ENCODE assay signal across 9 mouse cellular contexts in genomic region chr7:100496371-100496770, GRCm38 (mm10). TPM values are rescaled to one million over a fixed set of nuclear protein-coding genes. Genes with fewer than 3 reads are reported as not detected.
A peak's percentile ranks its signal among the peaks of the same experiment; 100 is the strongest.
DNase-seq lines count a peak whose midpoint lies in the region; ATAC-seq and TF ChIP-seq lines count a peak whose summit lies in the region.
"Had no signal": no experiment of that assay in that cellular context is flagged by ENCODE, and none has a peak within 500 bp of the region (broad histone marks: within the 10 kb centered on the region; RNA-seq: fewer than 3 reads in every experiment).

No protein-coding gene starts in this region.

- DNase-seq in gastrocnemius, adult 2 months, result no peak
- no peak for DNase-seq in gastrocnemius, postnatal 36 days
- no peak for DNase-seq in midbrain, embryonic 10.5 days (ENCODE audit: low spot score)
- DNase-seq in midbrain, embryonic 11.5 days (ENCODE audit: low spot score, missing footprints), result no peak
- DNase-seq in limb, embryonic 14.5 days (ENCODE audit: low spot score), result no peak
- no peak for DNase-seq in cerebellum, adult 2 months
- DNase-seq in gastrocnemius, postnatal 4 days (ENCODE audit: low spot score in 2 of 2), result no peak

- H3K4me1 ChIP-seq in midbrain, embryonic 10.5 days, result peaks cover 56% of the 10 kb centered on the region
- H3K4me1 ChIP-seq in midbrain, embryonic 11.5 days (ENCODE audit: control insufficient read depth, insufficient read depth, low read length), result peaks cover 12% of the 10 kb centered on the region; the same call in 1 of the 2 replicates
- H3K4me1 ChIP-seq in limb, embryonic 14.5 days (ENCODE audit: control insufficient read depth, insufficient read depth, low read length), result peaks cover 27% of the 10 kb centered on the region
- peaks cover 34% of the 10 kb centered on the region for H3K4me1 ChIP-seq in stomach, embryonic 16.5 days (ENCODE audit: control insufficient read depth, insufficient read depth, low read length)
- no peaks in the 10 kb centered on the region for H3K4me1 ChIP-seq in cerebellum, adult 2 months (ENCODE audit: control insufficient read depth, insufficient read depth, low read length)

- H3K4me2 ChIP-seq in midbrain, embryonic 11.5 days, result no peak overlapping the region
- peak overlapping the region; percentile 95; the same call in 1 of the 2 replicates for H3K4me2 ChIP-seq in limb, embryonic 14.5 days (replicated peaks; ENCODE audit: low read depth, low read length, severe bottlenecking)
- peak overlapping the region; percentile 85 for H3K4me2 ChIP-seq in stomach, embryonic 16.5 days (ENCODE audit: low read depth, low read length)

- peaks cover 29% of the 10 kb centered on the region for H3K27me3 ChIP-seq in midbrain, embryonic 10.5 days (ENCODE audit: low read depth, poor library complexity, severe bottlenecking)
- no peaks in the 10 kb centered on the region for H3K27me3 ChIP-seq in midbrain, embryonic 11.5 days (ENCODE audit: control insufficient read depth, insufficient read depth, low read length)
- no peaks in the 10 kb centered on the region for H3K27me3 ChIP-seq in limb, embryonic 14.5 days (ENCODE audit: control insufficient read depth, insufficient read depth, low read length)
- no peaks in the 10 kb centered on the region for H3K27me3 ChIP-seq in stomach, embryonic 16.5 days (ENCODE audit: control insufficient read depth, insufficient read depth, low read length)
- no peaks in the 10 kb centered on the region for H3K27me3 ChIP-seq in cerebellum, adult 2 months (ENCODE audit: control insufficient read depth, insufficient read depth, low read length)

- peaks cover 35% of the 10 kb centered on the region for H3K36me3 ChIP-seq in midbrain, embryonic 10.5 days
- no peaks in the 10 kb centered on the region for H3K36me3 ChIP-seq in midbrain, embryonic 11.5 days (ENCODE audit: control insufficient read depth, insufficient read depth, low read length)
- H3K36me3 ChIP-seq in limb, embryonic 14.5 days (ENCODE audit: control insufficient read depth, insufficient read depth, low read length), result peaks cover 17% of the 10 kb centered on the region
- H3K36me3 ChIP-seq in stomach, embryonic 16.5 days (ENCODE audit: control insufficient read depth, insufficient read depth, low read length), result peaks cover 10% of the 10 kb centered on the region; the same call in 1 of the 2 replicates

- no peaks in the 10 kb centered on the region for H3K9me3 ChIP-seq in midbrain, embryonic 10.5 days (replicated peaks)
- no peaks in the 10 kb centered on the region for H3K9me3 ChIP-seq in midbrain, embryonic 11.5 days (ENCODE audit: control insufficient read depth, low read length)
- H3K9me3 ChIP-seq in limb, embryonic 14.5 days (ENCODE audit: control insufficient read depth, low read length), result no peaks in the 10 kb centered on the region
- no peaks in the 10 kb centered on the region for H3K9me3 ChIP-seq in stomach, embryonic 16.5 days (replicated peaks; ENCODE audit: control insufficient read depth, low read length)

- TF ChIP-seq CTCF in gastrocnemius, adult 2 months (IDR thresholded peaks at IDR 0.05), result no peak
- TF ChIP-seq CTCF in cerebellum, adult 2 months (IDR thresholded peaks at IDR 0.05; ENCODE audit: borderline replicate concordance, insufficient read depth, low read depth, low read length), result no peak

- H3K27ac ChIP-seq in gastrocnemius, adult 2 months, result peak overlapping the region; percentile 68
- H3K27ac ChIP-seq in midbrain, embryonic 10.5 days (replicated peaks), result peak overlapping the region; percentile 70; the same call in 1 of the 2 replicates
- H3K27ac ChIP-seq in midbrain, embryonic 11.5 days (ENCODE audit: low read depth, low read length), result no peak overlapping the region
- 0 out of 2 replicates have a peak overlapping the region, but pooled peaks have one; percentile 34 for H3K27ac ChIP-seq in limb, embryonic 14.5 days (replicated peaks; ENCODE audit: low read depth, low read length)
- H3K27ac ChIP-seq in stomach, embryonic 16.5 days (ENCODE audit: low read length), result peak overlapping the region; percentile 67
- H3K27ac ChIP-seq in cerebellum, adult 2 months (ENCODE audit: insufficient read depth, low read length), result no peak overlapping the region

- 85% methylated on average over 6 of the region's 6 CpGs for WGBS in midbrain, embryonic 10.5 days
- 75% methylated on average over 6 of the region's 6 CpGs for WGBS in midbrain, embryonic 11.5 days
- 73% methylated on average over 6 of the region's 6 CpGs for WGBS in limb, embryonic 14.5 days
- WGBS in stomach, embryonic 16.5 days, result 62% methylated on average over 6 of the region's 6 CpGs
- WGBS in cerebellum, adult 2 months, result 57% methylated on average over 6 of the region's 6 CpGs

- H3K9ac ChIP-seq in midbrain, embryonic 11.5 days (ENCODE audit: low read length), result no peak overlapping the region
- 0 out of 2 replicates have a peak overlapping the region, but pooled peaks have one; percentile 22 for H3K9ac ChIP-seq in limb, embryonic 14.5 days (ENCODE audit: low read depth, low read length, severe bottlenecking)
- peak overlapping the region; percentile 46 for H3K9ac ChIP-seq in stomach, embryonic 16.5 days (ENCODE audit: low read length)

- intact Hi-C loops in gastrocnemius, adult 2 months (cut with DNase I), result no loop called here
- intact Hi-C loops in gastrocnemius, postnatal 36 days (cut with DNase I), result loop anchor here (5.0 kb wide), 1 partner anchor 69 kb away; no protein-coding TSS in a partner anchor

- no peak for ATAC-seq in midbrain, embryonic 11.5 days (ENCODE audit: low FRiP score)
- ATAC-seq in limb, embryonic 14.5 days (ENCODE audit: low FRiP score, low read depth), result no peak
- ATAC-seq in stomach, embryonic 16.5 days (ENCODE audit: insufficient read depth, low FRiP score), result no peak

- TF ChIP-seq POLR2A in limb, embryonic 14.5 days (IDR thresholded peaks at IDR 0.05; ENCODE audit: borderline replicate concordance, extremely low read depth, insufficient read depth, insufficient read length), result no peak
- no peak for TF ChIP-seq POLR2A in cerebellum, adult 2 months (IDR thresholded peaks at IDR 0.05; ENCODE audit: borderline replicate concordance, insufficient read depth, low read length)

- peak overlapping the region; percentile 78 for H3K4me3 ChIP-seq in gastrocnemius, adult 2 months
- H3K4me3 ChIP-seq in midbrain, embryonic 10.5 days, result no peak overlapping the region
- no peak overlapping the region for H3K4me3 ChIP-seq in midbrain, embryonic 11.5 days (ENCODE audit: low read depth, low read length)
- H3K4me3 ChIP-seq in limb, embryonic 14.5 days (replicated peaks; ENCODE audit: low read length), result peak overlapping the region; percentile 44; the same call in 1 of the 2 replicates
- H3K4me3 ChIP-seq in stomach, embryonic 16.5 days (replicated peaks; ENCODE audit: low read length), result peak overlapping the region; percentile 53
- no peak overlapping the region for H3K4me3 ChIP-seq in cerebellum, adult 2 months (replicated peaks; ENCODE audit: insufficient read depth, low read depth, low read length)
- H3K4me3 ChIP-seq: myocyte had no signal

RNA-seq across cellular contexts. Expression of gene Ucp2, which starts 3.2 kb away (rescaled TPM):
- 10 to 100 TPM; 17.4 to 27.2 TPM for total RNA-seq in gastrocnemius, adult 2 months (2021)
- total RNA-seq in gastrocnemius, postnatal 36 days (2021), result 10 to 100 TPM; 29.8 to 36.9 TPM
- 81.4 and 93.1 TPM in 2 replicates for polyA plus RNA-seq in midbrain, embryonic 10.5 days (2016; fragmentation: Nextera tagmentation; extraction: Ambion mirVana)
- 67.0 and 80.4 TPM in 2 replicates for polyA plus RNA-seq in midbrain, embryonic 11.5 days (2014; fragmentation: Nextera tagmentation; extraction: Ambion mirVana)
- polyA plus RNA-seq in limb, embryonic 14.5 days (2012; rRNA removed), result 104 and 159 TPM in 2 replicates
- polyA plus RNA-seq in limb, embryonic 14.5 days (2014; fragmentation: Nextera tagmentation; extraction: Ambion mirVana), result 152 and 160 TPM in 2 replicates
- polyA plus RNA-seq in stomach, embryonic 16.5 days (2015; fragmentation: Nextera tagmentation; extraction: Ambion mirVana), result 351 and 400 TPM in 2 replicates
- 55.1 and 61.1 TPM in 2 replicates for polyA plus RNA-seq in cerebellum, adult 2 months (2012; rRNA removed)
- 100 to 1,000 TPM; 191 to 225 TPM for total RNA-seq in gastrocnemius, postnatal 4 days (2021)

RNA-seq across cellular contexts. Expression of gene Dnajb13, which starts 18.4 kb away (rescaled TPM):
- total RNA-seq in gastrocnemius, adult 2 months (2021), result not detected
- not detected for total RNA-seq in gastrocnemius, postnatal 36 days (2021)
- 0.42 and 0.81 TPM in 2 replicates for polyA plus RNA-seq in midbrain, embryonic 10.5 days (2016; fragmentation: Nextera tagmentation; extraction: Ambion mirVana)
- 0.33 and 0.52 TPM in 2 replicates for polyA plus RNA-seq in midbrain, embryonic 11.5 days (2014; fragmentation: Nextera tagmentation; extraction: Ambion mirVana)
- 0.03 and 0.14 TPM in 2 replicates for polyA plus RNA-seq in limb, embryonic 14.5 days (2012; rRNA removed)
- 0.14 TPM in 1 of 2 replicates, not detected in the other for polyA plus RNA-seq in limb, embryonic 14.5 days (2014; fragmentation: Nextera tagmentation; extraction: Ambion mirVana)
- 0.99 and 1.0 TPM in 2 replicates for polyA plus RNA-seq in stomach, embryonic 16.5 days (2015; fragmentation: Nextera tagmentation; extraction: Ambion mirVana)
- polyA plus RNA-seq in cerebellum, adult 2 months (2012; rRNA removed), result 1.1 and 1.2 TPM in 2 replicates
- total RNA-seq in gastrocnemius, postnatal 4 days (2021), result under 1 TPM; 0.18 to 0.20 TPM

RNA-seq across cellular contexts. Expression of gene Ucp3, which starts 23.6 kb away (rescaled TPM):
- total RNA-seq in gastrocnemius, adult 2 months (2021), result 100 to 1,000 TPM; 141 to 174 TPM
- total RNA-seq in gastrocnemius, postnatal 36 days (2021), result 100 to 1,000 TPM; 173 to 239 TPM
- not detected in 2 replicates for polyA plus RNA-seq in midbrain, embryonic 10.5 days (2016; fragmentation: Nextera tagmentation; extraction: Ambion mirVana)
- polyA plus RNA-seq in midbrain, embryonic 11.5 days (2014; fragmentation: Nextera tagmentation; extraction: Ambion mirVana), result not detected in 2 replicates
- polyA plus RNA-seq in limb, embryonic 14.5 days (2012; rRNA removed), result 0.10 TPM in 2 replicates
- polyA plus RNA-seq in limb, embryonic 14.5 days (2014; fragmentation: Nextera tagmentation; extraction: Ambion mirVana), result 0.07 and 0.15 TPM in 2 replicates
- 0.10 and 0.11 TPM in 2 replicates for polyA plus RNA-seq in stomach, embryonic 16.5 days (2015; fragmentation: Nextera tagmentation; extraction: Ambion mirVana)
- polyA plus RNA-seq in cerebellum, adult 2 months (2012; rRNA removed), result 3.9 and 4.4 TPM in 2 replicates
- 10 to 100 TPM; 46.7 to 47.5 TPM for total RNA-seq in gastrocnemius, postnatal 4 days (2021)

RNA-seq across cellular contexts. Expression of gene Coa4, which starts 40.5 kb away (rescaled TPM):
- 10 to 100 TPM; 11.4 to 13.2 TPM for total RNA-seq in gastrocnemius, adult 2 months (2021)
- 10 to 100 TPM in 1 of 2 experiments, 1 to 10 TPM in 1; 9.1 to 10.4 TPM for total RNA-seq in gastrocnemius, postnatal 36 days (2021)
- polyA plus RNA-seq in midbrain, embryonic 10.5 days (2016; fragmentation: Nextera tagmentation; extraction: Ambion mirVana), result 22.0 and 22.8 TPM in 2 replicates
- polyA plus RNA-seq in midbrain, embryonic 11.5 days (2014; fragmentation: Nextera tagmentation; extraction: Ambion mirVana), result 15.7 and 22.8 TPM in 2 replicates
- 13.5 and 15.5 TPM in 2 replicates for polyA plus RNA-seq in limb, embryonic 14.5 days (2012; rRNA removed)
- 22.2 and 22.3 TPM in 2 replicates for polyA plus RNA-seq in limb, embryonic 14.5 days (2014; fragmentation: Nextera tagmentation; extraction: Ambion mirVana)
- 28.6 and 34.3 TPM in 2 replicates for polyA plus RNA-seq in stomach, embryonic 16.5 days (2015; fragmentation: Nextera tagmentation; extraction: Ambion mirVana)
- 12.7 and 13.0 TPM in 2 replicates for polyA plus RNA-seq in cerebellum, adult 2 months (2012; rRNA removed)
- total RNA-seq in gastrocnemius, postnatal 4 days (2021), result 10 to 100 TPM; 10.7 to 13.1 TPM

Comparison
In these comparisons a context has a peak if more than half of its experiments do, and no peak if none do; other contexts are left out.
1. H3K27ac ChIP-seq: peak in gastrocnemius, adult 2 months (single experiment), midbrain, embryonic 10.5 days (single experiment), limb, embryonic 14.5 days (single experiment) and stomach, embryonic 16.5 days (single experiment); none in midbrain, embryonic 11.5 days (single experiment) and cerebellum, adult 2 months (single experiment).
2. H3K4me3 ChIP-seq: peak in gastrocnemius, adult 2 months (single experiment), limb, embryonic 14.5 days (single experiment) and stomach, embryonic 16.5 days (single experiment); none in midbrain, embryonic 10.5 days (single experiment), midbrain, embryonic 11.5 days (single experiment) and cerebellum, adult 2 months (single experiment).